Mouse (Mus musculus) cerebellum, adult 9-11 months (tissue): ENCODE results near the gene Hist2h2aa2.
"Not testable (repeated sequence)": the region's sequence is repeated elsewhere in the genome, so short reads cannot be mapped to it uniquely, and the experiment has no call there.

Experiments used
- DNase-seq: peaks from one replicate; pipeline ENCODE4 v3.0.0; 2022

Gene Hist2h2aa2

GRCm38 (mm10) chr3:96239949-96240798, at the start of gene Hist2h2aa2:
TSS of gene Hist2h2aa2 (minus strand) at chr3:96240276.
- peak; percentile 97 for DNase-seq

GRCm38 (mm10) chr3:96289201-96289600, 49.1 kb upstream of the Hist2h2aa2 start:
- no peak for DNase-seq

- DNase-seq = not testable (repeated sequence)
Measured at GRCm38 (mm10) chr3:96287334-96287733, 47.3 kb upstream of the Hist2h2aa2 start.

- DNase-seq = no peak
Measured at GRCm38 (mm10) chr3:96284457-96284856, 44.4 kb upstream of the Hist2h2aa2 start.

- no peak for DNase-seq
Measured at GRCm38 (mm10) chr3:96280660-96281059, 40.6 kb upstream of the Hist2h2aa2 start.

GRCm38 (mm10) chr3:96277800-96278624, 37.9 kb upstream of the Hist2h2aa2 start:
- peak; percentile 92 for DNase-seq

GRCm38 (mm10) chr3:96277428-96277799, 37.3 kb upstream of the Hist2h2aa2 start:
- DNase-seq = peak; percentile 56

- DNase-seq = peak; percentile 25
Measured at GRCm38 (mm10) chr3:96273591-96274465, 33.8 kb upstream of the Hist2h2aa2 start.

GRCm38 (mm10) chr3:96269511-96270474, 29.7 kb upstream of the Hist2h2aa2 start, which contains the start of gene Hist2h2bb:
TSS of gene Hist2h2bb (plus strand) at chr3:96269752.
- DNase-seq = peak; percentile 97

- peak; percentile 71 for DNase-seq
Measured at GRCm38 (mm10) chr3:96268776-96269378, 28.8 kb upstream of the Hist2h2aa2 start.

- DNase-seq = peak; percentile 87
Measured at GRCm38 (mm10) chr3:96268051-96268775, 28.1 kb upstream of the Hist2h2aa2 start, which contains the start of gene Hist2h3b. TSS of gene Hist2h3b (plus strand) at chr3:96268654.

GRCm38 (mm10) chr3:96267541-96267940, 27.5 kb upstream of the Hist2h2aa2 start:
- peak; percentile 41 for DNase-seq

GRCm38 (mm10) chr3:96266132-96266710, 26.1 kb upstream of the Hist2h2aa2 start:
- DNase-seq = no peak

- peak; percentile 35 for DNase-seq
Measured at GRCm38 (mm10) chr3:96264404-96264949, 24.4 kb upstream of the Hist2h2aa2 start.

- no peak for DNase-seq
Measured at GRCm38 (mm10) chr3:96263558-96264403, 23.7 kb upstream of the Hist2h2aa2 start.

- DNase-seq = peak; percentile 98
Measured at GRCm38 (mm10) chr3:96262979-96263550, 23.0 kb upstream of the Hist2h2aa2 start, which contains the start of gene Hist2h4. TSS of gene Hist2h4 (minus strand) at chr3:96263311.

GRCm38 (mm10) chr3:96262216-96262875, 22.3 kb upstream of the Hist2h2aa2 start:
- peak; percentile 96 for DNase-seq
